Mouse (Mus musculus) kidney, postnatal 10 days (tissue): ENCODE data around the gene Rims1.

Experiments used
- DNase-seq: peaks from one replicate; pipeline ENCODE4 v3.0.0; 2021; ENCODE audit warnings: mixed read lengths

Rims1 gene

DNA sequence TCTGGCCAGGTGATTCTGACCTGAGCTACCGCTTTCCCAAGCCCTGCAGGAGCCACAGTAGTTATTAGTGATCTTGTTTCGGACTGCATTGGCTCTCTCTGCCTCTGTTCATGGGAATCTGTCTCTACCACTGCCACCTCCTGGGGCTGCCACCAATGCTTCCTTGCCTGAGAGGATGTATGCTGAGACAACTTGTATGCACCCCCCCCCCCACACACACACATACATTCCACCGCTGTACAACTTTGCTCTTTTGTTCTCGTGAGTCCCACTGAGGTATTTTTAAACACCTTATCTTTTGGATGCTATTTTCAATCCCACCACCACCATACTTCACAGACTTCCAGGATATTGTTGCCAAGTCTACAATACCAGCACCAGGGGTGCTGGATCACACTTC lies 122.3 kb downstream of the Rims1 start:
- no peak for DNase-seq

DNA sequence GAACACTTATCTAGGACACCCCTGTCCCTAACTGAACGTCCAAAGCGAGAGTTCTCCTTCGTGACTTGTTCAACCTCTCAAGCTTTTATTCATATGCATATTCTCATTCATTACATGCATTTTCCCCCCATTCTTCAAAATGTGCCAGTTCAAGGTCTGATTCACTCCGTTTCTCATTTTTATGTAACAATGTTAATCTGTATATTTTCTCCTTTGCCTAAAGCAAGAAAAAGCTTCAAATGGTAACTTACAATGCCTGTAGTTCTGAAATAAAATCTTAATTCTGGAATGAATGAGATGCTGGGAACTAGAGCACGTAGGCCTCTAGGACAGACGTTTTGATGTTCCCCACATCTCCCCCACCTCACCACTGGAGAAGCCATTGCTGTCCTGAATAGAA lies 141.6 kb downstream of the Rims1 start:
- no peak for DNase-seq

DNA sequence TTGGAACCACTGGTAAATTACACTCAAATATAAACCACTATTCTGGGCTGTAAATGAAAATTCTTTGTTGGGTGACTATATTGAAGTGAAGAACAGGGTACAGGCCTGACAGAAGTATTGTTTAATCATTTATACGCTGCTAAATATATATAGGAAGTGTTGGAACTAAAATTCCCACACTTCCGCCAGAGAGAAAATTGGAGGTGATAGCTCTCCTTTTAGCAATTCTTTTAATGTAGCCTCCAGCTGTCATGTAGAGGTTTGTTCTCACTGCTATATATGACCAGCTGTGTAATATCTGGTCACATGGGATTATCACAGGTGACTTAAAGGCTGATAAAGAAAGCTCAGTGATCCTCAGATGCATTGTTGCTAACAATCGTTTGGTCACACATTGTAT lies 144.0 kb downstream of the Rims1 start:
- no peak for DNase-seq

DNA sequence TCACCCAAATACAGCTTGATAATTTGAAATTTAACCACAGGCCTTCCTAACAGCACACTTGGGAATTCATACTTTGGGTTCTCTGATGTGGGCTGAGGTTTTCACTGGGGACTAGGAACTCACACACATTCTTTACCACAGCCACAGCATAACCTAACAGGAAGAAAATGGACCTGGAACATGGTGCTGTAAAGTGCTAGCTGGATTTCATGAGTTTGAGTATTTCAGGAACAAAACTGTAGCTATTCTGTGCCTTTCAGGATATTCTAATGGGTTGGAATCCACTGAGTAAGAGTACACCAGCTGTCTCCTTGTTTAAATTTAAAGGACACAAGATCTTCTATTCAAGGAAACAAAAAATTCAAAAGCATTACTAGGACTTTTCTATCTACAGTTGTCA lies 149.8 kb downstream of the Rims1 start:
- DNase-seq: no peak

DNA sequence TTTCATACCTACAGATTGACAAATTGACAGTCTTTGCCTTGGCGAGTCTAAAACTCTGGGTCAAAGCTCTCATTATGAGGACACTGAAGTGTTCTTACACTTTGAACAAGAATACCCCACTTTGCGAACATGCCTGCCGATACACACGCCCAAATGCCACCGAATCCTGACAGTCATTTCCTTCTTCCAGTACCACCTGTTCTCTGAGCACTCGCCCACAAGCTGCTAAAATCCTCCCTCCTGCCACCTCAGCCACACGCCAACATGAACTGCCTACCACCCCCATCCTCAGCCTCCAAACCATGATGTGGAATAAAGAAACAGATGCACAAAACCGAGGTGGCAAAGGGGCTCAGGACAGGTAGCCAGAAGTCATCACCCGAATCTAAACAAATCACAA lies 150.9 kb downstream of the Rims1 start:
- DNase-seq: no peak

DNA sequence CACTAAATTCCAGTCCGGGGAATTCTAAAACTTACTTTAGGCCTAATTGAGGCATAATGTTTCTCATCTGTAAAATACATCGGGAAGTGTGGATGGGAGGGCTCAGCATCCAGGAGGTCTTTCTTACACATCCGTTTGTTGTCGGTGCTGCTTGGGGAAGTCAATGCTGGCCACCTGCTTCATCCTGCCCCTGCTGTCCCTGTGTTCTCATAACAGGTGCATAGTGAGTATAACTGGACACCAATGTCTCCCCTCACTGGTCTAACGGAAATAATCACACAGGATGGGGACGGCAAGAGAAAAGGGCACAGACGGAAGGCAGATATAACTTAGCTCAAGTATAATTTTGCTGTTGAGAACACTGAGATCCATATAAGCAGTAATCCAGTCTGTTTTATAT lies 155.2 kb downstream of the Rims1 start:
- no peak for DNase-seq

DNA sequence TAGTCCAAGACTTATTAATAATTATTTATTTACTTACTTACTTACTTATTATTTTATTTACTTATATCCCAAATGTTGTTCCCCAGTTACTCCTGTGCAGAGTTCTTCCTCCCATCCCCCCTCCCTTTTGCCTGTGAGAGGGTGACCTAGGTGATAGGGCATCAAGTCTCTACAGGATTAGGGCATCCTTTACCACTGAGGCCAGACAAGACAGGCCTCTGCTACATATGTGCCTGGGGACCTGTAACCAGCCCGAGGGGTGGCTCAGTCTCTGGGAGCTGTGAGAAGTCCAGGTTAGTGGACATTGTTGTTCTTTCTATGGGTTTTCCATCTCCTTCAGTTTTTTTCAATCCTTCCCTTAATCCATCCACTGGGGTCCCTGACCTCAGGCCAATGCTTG lies 156.4 kb downstream of the Rims1 start:
- DNase-seq: no peak

DNA sequence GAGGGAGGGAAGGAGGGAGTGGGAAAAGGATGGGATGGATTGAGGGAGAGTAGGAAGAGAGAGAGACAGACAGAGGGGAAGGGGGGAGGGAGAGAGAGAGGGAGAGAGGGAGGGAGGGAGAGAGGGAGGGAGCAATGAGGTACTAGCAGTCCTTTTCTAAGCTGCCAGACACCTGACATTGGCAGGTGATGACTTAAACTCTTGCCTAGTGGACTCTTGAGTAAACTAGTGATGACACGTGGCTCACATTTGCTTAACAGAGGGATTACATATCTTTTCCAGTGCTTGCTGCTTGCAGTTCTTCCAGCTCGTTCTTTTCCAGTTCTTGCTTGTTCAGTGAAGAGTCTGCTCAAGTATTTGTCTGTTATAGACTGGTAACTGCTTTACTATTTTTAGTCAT lies 160.5 kb downstream of the Rims1 start:
- DNase-seq: no peak

DNA sequence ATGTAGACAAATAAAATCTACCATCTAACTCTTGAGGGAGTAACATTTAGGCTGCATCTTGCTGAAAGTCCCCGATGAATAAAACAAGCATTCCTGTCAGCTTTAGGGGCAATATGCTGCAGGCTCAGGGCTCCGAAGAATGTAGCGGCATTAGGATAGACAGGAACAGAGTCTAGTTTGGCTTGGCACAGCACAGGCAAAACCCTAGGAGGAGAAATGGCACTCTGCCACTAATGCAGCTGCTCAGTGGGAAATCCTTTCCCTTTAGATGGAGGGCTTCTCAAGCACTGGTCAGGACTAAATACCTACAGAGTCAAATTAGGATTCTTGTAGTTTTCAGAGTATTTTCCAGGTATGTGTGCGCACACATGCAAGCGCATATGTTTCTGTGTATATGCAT lies 165.2 kb downstream of the Rims1 start:
- peak; percentile 47 for DNase-seq

DNA sequence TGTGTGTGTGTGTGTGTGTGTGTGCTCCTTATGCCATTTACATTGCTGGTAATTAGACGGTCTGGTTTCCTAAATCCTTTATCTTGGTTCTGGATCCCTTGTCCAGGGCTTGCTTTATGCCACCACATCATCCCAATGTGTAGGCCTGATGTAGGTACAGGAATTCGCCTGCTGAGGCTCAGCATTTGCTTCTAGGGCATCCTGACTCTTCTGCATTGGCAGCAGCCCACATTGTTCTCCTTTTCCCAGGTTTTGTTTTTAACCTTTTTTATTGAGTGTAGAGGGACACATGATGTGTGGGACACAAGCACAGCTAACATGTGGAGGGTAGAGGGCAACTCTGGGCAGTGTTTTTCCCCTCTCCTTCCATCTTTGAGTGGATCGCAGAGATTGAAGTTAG lies 166.1 kb downstream of the Rims1 start:
- no peak for DNase-seq

DNA sequence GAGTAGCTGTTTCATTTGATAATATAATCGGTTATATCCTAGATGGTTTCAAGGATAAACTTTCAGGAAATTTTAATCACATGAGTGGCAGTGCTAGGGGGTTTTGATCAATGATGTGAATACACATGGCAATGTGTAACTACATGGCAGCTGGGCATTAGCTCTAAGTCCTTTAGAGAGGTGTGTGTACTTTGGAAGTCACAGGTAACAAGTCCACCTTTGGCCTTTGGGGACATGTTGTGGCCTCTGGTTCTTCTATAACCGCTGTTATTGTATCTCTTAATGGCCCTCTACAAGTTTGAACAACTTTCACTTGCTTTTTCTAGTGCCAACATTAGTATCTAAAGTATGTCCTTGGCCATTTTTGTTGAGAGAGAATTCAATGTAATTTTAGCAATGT lies 171.9 kb downstream of the Rims1 start:
- no peak for DNase-seq

DNA sequence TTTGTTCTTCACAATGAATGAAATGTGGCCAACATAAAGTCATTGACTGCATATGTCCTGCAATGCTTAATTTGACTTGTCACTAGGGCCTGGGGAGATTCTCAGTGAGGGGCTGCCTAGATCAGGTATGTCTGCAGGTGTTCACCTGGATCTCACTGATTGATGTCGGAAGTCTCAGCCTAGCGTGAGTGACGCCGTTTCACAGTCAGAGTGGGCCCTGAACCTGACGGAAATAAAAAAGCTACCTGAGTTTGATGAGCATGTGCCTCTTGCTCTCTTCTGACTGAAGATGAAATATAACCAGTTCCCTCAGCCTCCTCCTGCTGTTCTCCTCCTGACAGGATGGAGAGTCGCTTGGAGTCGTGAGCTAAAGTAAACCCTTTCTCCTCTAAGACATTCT lies 173.2 kb downstream of the Rims1 start:
- no peak for DNase-seq

DNA sequence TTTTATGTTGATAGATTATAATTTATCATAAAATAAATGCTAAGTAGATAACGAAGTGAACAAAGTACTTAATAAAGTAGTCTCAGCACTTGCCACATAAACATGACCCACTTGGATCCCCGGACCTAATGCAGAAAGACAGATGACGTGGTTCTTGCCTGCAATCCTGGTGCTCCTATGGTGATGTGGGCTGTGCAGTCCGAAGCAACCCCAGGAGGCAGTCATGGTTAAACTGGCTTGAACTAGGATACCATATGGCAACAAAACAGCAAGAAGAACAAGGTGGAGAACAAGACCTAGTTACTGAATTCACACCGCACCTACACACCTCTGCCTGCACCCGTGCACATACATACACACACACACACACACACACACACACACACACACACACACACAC lies 173.8 kb downstream of the Rims1 start:
- no peak for DNase-seq

DNA sequence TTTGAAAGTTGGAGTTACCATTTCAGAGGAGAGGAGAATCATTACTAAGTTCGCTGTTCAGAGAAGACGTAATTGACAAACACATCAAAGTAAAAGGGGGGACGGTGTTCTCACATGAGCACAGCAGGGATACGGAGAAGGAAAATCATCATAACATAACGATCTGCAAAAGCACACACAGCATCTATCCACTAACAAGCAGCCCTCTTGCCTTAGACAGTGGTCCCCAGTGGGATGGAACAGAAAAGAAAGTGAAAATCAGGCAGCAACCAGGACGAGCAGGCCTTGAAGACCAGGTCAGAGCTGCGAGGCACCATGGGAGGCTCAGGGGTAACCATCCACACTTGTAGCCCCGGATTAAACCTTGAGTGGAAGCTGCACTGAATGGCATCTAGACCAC lies 176.8 kb downstream of the Rims1 start:
- no peak for DNase-seq

DNA sequence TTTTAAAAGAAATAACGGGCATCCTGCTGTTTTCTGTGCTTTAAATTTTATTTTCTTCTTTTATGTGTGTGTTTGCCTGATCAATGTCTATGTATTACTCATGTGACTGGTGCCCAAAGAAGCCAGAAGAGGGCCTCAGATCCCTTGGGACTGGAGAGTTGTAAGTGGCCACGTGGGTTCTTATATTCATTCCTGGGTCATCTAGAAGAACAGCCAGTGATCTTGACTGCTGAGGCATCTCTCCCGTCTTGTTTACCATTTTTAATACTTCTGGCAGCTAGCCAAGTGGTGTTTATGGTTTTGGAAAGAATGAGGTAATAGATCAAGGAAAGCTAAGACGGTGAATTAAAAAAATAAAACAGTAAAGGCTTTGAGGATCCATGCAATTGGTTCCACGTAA lies 178.8 kb downstream of the Rims1 start:
- no peak for DNase-seq

DNA sequence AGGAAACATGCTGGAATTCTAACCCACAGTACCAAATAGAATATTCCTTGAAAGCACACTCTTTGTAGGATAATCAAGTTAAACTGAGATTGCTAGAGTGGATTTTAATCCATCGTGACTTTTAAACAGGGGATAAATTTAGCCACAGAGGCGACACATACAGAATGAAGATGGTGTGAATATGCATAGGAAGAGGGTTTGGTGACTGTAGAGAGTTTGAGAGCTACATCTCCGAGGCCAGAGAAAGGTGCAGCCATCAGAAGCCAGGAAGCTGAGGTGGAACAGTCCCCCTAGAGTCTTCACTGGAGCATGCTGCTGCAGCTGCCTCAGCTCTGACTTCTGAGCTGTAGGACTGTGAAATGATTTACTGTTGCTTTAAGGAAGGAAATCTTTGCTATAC lies 179.5 kb downstream of the Rims1 start:
- no peak for DNase-seq

DNA sequence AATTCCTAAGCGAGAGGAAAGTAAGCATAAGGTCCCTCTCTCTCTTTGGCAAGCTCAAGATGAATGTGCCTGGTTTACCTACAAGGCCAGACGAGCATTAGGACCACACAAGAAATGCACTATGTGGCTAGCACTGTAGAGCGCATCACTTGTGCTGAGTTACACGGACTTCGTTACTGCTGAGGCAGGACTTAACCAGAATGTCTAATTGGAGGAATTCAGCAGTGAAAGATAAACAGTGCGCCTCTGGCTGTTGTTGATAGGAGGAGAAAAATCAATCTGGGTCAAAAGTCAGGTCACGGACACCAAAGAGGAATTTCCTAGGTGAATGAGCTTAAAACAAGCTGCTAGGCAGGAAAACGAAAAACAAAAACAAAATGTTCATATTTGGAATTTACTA lies 185.0 kb downstream of the Rims1 start:
- no peak for DNase-seq

DNA sequence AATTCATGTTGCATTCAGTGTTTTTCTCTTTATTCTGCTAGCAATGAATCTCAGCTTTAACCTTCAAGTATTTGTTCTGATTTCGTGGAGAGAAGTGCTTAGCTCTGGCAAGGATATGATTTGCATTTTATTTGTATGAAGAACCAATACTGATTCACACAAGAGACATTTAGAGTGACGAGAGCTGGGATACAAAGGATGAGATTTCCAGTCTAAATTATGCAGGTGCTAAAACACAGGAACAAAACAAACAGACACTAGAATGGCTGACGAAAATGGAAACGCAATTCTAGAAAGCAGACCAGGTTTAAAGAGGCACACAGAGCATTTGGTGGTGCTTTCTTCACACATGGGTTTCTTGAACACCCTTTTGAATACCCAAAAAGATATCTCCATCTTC lies 190.2 kb downstream of the Rims1 start:
- DNase-seq: no peak

DNA sequence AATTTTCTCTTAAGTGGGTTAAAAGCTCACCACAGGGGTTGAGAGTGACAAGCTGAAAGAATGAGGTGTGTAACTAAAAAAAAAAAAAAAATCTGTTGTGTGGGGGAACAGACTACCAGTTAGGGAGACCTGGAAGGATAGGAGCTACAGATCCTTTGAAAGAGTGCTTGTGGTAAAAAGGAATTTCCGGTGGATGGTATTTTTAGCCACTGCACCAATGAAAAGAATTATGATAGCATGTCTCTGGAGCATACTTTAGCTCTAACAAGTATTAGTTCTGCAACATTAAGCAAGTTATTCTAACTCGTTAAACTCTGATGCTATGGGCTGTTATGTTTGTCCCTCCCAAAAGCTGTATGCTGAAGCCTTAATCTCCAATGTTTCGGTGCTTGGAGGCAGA lies 192.2 kb downstream of the Rims1 start:
- DNase-seq: no peak

DNA sequence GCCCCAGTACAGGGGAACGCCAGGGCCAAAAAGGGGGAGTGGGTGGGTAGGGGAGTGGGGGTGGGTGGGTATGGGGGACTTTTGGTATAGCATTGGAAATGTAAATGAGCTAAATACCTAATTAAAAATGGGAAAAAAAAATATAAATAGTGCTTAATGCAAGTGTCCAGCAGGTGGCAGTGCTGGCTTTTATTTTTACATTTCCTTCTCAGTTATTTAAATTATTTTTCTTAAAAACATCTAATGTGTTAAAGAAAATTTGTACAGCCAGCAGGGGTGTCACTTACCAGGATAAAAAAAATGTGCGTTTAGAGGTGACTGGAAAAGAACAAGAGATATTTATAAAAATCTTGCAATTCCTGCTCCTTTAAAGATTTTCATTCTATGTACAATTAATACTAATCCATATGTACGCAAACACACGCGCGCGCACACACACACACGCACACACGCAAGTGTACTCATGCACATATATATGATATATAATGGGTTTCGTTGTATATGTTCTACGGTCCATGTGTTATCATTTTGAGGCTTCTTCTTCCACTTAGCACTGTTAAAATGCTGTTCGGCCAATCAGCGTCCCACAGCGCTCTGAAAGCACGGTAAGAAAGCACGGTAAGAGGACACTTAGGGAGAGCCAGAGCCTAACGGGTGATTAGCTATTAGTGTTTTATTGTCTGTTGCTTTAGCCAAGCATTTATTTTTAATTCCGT lies 201.3 kb downstream of the Rims1 start:
- peak; percentile 47 for DNase-seq

DNA sequence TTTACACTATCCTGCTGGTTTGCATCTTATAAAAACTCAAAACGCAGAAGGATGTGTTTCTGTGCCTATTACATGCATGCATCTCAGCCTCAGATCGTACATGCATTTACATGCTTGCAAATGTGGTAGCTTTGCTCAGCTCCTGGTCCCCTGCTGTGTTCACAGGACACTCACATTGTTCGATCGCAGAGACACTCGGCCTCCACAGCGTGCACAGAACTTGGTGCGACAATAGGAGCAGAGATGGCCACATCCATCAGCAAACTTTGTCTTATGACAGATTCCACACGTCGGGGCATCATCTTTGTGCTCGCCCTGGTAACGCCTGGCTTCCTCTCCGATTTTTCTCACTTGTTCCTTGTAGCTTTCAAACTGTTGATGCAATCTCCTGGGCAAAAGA lies 209.6 kb downstream of the Rims1 start:
- DNase-seq: no peak

DNA sequence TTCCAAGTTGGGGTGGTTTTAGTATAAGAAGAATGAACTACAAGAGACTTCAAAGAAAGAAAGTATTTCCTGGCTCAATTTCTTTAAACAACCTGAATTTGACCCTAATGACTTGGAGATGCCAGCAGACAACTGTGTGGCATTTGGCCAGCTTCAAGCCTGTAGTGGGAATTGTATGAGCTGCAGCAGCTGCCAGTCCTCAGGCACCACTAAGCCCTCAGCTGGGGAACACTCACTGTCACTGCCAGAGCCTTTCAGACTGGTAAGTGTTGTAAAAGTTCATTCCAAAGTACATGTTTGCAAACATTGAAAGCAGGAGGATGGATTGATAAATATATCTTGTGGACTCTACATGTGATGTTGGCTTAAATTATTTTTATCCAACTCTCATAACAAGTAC lies 211.0 kb downstream of the Rims1 start:
- no peak for DNase-seq

DNA sequence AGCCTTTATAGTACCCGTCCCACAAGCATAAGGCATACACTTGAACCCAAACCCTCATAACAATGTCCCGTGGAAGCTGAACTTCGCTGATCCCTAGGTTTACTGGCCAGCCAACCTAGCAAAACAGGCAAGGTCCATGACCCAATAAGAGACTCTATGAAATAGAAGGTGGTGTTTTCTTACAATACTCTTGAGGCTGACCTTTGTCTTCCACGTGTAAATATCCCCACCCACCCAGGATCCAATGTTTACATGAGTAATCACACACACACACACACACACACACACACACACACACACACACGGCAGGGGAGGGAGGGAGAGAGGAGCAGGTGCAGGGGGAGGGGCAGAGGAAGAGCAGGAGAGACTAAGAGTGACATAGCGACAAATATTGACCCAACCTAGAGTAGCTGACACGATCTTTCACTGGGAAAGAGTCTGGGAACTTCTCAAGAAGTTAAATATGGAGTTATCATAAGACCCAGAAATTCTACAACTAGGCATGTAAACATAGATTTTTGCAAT lies 217.9 kb downstream of the Rims1 start:
- DNase-seq: no peak

DNA sequence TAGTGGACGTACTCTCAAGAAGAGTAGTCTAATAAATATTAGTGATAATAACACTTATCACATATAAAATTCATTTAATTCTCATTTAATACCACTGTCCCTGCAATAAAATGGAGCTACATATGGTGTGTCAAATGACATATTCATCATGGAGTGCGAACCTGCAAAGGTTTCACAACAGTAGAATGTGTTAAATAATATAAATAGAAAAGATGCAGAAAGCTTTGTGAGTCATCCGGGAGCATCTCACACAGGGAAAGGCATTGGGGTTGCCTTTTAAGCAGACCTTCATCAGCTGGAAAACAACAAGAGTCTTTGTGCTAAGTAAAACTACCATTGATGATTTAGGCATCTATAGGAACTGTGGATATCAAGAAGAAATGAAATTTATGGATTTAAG lies 220.2 kb downstream of the Rims1 start:
- DNase-seq: no peak

DNA sequence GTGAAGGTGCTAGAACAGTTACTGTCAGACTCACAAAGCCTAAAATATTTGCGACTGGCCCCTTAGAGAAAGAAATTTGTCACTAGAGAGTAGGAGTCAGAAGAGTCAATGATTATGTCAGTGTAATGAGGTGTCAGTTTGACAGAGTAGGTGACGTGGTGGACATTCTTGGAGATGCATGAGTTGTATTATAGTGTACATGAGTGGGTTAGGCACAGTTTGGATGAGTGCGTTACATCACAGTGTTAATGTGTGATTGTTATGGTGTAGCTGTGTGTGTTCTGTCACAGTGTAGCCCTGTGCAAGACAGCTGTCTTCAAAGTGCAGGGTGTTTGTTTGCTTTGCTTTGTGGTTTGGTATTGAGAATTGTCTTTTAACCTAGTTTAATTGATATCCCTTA lies 226.3 kb downstream of the Rims1 start:
- no peak for DNase-seq

DNA sequence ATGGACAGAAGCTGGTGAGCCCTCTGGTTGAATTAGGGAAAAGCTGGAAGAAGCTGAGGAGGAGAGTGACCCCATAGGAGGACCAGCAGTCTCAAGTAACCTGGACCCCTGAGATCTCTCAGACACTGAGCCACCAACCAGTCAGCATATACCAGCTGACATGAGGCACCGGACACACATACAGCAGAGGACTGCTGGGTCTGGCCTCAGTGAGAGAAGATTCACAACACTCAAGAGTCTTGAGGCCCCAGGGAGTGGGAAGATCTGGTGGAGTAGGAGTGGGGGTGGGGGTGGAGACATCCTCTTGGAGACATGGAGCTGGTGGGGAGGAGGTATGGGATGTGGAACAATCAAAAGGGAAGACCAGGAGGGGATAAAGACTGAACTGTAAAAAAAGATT lies 233.1 kb downstream of the Rims1 start:
- no peak for DNase-seq
